Mouse (Mus musculus) ES-E14 (cell line): ENCODE data around the gene Zfp423.

Experiments
- MAFK ChIP-seq: IDR thresholded peaks from 2 replicates; pipeline ENCODE4 v1.6.1; 2014; ENCODE audit warnings: mild to moderate bottlenecking, low read depth, low read length, inconsistent platforms; ENCODE audit not compliant: insufficient read depth
- ZC3H11A ChIP-seq: IDR thresholded peaks from 2 replicates; pipeline ENCODE4 v1.6.1; 2012; ENCODE audit warnings: low read depth, mild to moderate bottlenecking, inconsistent platforms, low read length, borderline replicate concordance
- ZNF384 ChIP-seq: IDR thresholded peaks from 2 replicates; pipeline ENCODE4 v1.6.1; 2012; ENCODE audit warnings: low read depth, low read length, inconsistent platforms

DNA sequence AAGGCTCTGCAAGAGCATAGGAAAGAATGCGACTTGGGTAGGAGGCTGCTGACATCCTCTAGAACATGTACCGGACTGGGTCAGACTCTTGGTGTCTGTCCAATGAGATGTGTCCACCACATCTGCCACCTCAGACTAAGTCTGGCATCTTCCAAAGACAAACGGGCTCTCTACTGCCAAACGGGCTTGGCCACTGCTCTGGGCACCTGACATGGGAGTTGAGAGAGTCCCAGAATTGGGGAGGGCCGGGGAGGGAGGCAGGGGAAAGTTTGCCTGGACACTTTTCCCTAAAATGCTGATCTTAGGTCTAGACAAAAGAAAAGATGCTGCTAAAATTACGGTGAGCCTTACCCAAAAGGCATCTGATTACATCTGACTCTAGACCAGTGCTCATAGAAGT lies 36.5 kb downstream of the Zfp423 start:
- TF ChIP-seq ZNF384: no peak
- TF ChIP-seq MAFK: no peak
- TF ChIP-seq ZC3H11A: no peak
